Mouse (Mus musculus) C2C12 (cell line): ENCODE data around the gene Lypd4.

Experiments used
- CEBPB ChIP-seq: IDR thresholded peaks from one replicate; pipeline ENCODE4 v1.6.1; 2011; ENCODE audit warnings: low read depth, mild to moderate bottlenecking, control low read depth, moderate library complexity
- CTCF ChIP-seq: IDR thresholded peaks from one replicate; pipeline ENCODE4 v1.5.1; 2011; ENCODE audit not compliant: control insufficient read depth, insufficient read depth, insufficient read length
- FOSL1 ChIP-seq: IDR thresholded peaks from one replicate; pipeline ENCODE4 v1.8.0; 2011; ENCODE audit warnings: mild to moderate bottlenecking, low read length; ENCODE audit not compliant: poor library complexity, insufficient read depth, severe bottlenecking
- MAX ChIP-seq: IDR thresholded peaks from one replicate; pipeline ENCODE4 v1.6.1; 2011; ENCODE audit warnings: mild to moderate bottlenecking, control low read depth
- MYOD1 ChIP-seq: IDR thresholded peaks from one replicate; pipeline ENCODE4 v1.6.1; 2011; ENCODE audit warnings: low read depth; ENCODE audit not compliant: control insufficient read depth, insufficient read length
- MYOG ChIP-seq: IDR thresholded peaks from one replicate; pipeline ENCODE4 v1.6.1; 2011; ENCODE audit not compliant: control insufficient read depth, insufficient read length; ENCODE audit errors: extremely low read depth
- USF1 ChIP-seq: IDR thresholded peaks from one replicate; pipeline ENCODE4 v1.6.1; 2011; ENCODE audit warnings: low read depth, mild to moderate bottlenecking, control low read depth, moderate library complexity

- TF ChIP-seq CTCF, result no peak
- TF ChIP-seq MAX, result no peak
- TF ChIP-seq CEBPB, result no peak
- no peak for TF ChIP-seq USF1
- no peak for TF ChIP-seq MYOD1
- TF ChIP-seq FOSL1, result no peak
- no peak for TF ChIP-seq MYOG
Observed at GRCm38 (mm10) chr7:24856460-24857120, 13.2 kb downstream of the Lypd4 start.
